Mouse (Mus musculus): ENCODE measurements around the gene Ubox5. TPM values are rescaled to one million over a fixed set of nuclear protein-coding genes. Genes with fewer than 3 reads are reported as not detected.
A peak's percentile ranks its signal among the peaks of the same experiment; 100 is the strongest.

Gene Ubox5
- polyA plus RNA-seq, 1 experiment from 2014 or later, result 2.6 TPM

DNA sequence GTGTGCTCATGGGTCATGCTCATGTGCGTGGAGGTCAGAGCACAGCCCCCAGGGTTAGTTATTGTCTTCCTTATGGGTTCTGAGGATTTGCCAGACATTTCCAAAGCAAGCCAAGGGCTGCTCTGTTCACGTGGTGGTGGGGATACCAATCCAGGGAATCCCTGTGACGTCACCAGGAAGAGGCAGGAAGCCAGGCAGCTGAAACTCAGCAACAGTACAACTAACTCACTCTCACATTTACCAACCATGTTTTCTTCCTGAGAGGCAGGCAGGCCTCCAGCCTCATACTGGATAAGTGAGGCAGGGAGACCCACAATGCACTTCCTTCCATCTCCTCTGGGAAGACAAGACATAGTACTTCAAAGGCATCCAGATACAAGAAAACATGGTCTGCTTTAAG lies 31.4 kb downstream of the Ubox5 start:
- no peak for TF ChIP-seq EP300 (IDR thresholded peaks at IDR 0.05; ENCODE audit: low read depth)
- DNase-seq (no peak), ATAC-seq (no peak)
- no peak overlapping the region for H3K4me2 ChIP-seq (ENCODE audit: low read depth, low read length)
- H3K27ac ChIP-seq (ENCODE audit: low read depth), result no peak overlapping the region
- H3K27me3 ChIP-seq (ENCODE audit: insufficient read depth, low read length), result no peaks in the 10 kb centered on the region
- no peaks in the 10 kb centered on the region for H3K4me1 ChIP-seq (ENCODE audit: insufficient read depth)
- 72% methylated on average over 3 of the region's 3 CpGs for WGBS (ENCODE audit: insufficient replicate concordance)
- H3K4me3 ChIP-seq (ENCODE audit: low read depth, low read length), result no peak overlapping the region
- H3K36me3 ChIP-seq (replicated peaks; ENCODE audit: insufficient read depth, low read length), result peaks cover 36% of the 10 kb centered on the region
- no peaks in the 10 kb centered on the region for H3K9me3 ChIP-seq (ENCODE audit: low read length)
- no peak overlapping the region for H3K9ac ChIP-seq (replicated peaks)

DNA sequence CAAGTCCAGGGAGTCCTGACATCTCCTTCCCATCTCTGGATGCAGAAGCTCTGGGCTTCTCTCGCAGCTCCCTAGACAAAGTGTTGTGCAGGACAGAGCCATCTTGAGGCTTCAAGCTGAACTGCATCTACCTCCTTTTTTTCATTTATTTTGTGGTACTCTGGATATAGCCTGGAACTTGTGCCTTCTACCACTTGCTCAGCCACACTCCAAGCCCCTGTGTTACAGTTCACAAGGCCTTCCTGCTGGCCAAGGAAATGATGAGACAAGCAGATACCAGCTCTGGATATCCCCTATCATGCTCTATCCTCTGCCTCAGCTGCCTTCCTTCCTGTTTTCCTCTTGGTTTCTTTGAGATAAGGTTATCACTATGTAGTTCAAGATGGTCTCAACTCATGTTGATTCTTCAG lies 32.2 kb downstream of the Ubox5 start:
- Histone ChIP-seq H3K9ac (replicated peaks) (no peak overlapping the region), H3K36me3 (replicated peaks; ENCODE audit: insufficient read depth, low read length) (peaks cover 31% of the 10 kb centered on the region), H3K27me3 (ENCODE audit: insufficient read depth, low read length) (no peaks in the 10 kb centered on the region), H3K9me3 (ENCODE audit: low read length) (no peaks in the 10 kb centered on the region), H3K4me3 (ENCODE audit: low read depth, low read length) (no peak overlapping the region), H3K27ac (ENCODE audit: low read depth) (no peak overlapping the region), H3K4me2 (ENCODE audit: low read depth, low read length) (no peak overlapping the region), H3K4me1 (ENCODE audit: insufficient read depth) (no peaks in the 10 kb centered on the region)
- TF ChIP-seq EP300 (IDR thresholded peaks at IDR 0.05; ENCODE audit: low read depth), result no peak
- TF ChIP-seq CTCF (IDR thresholded peaks at IDR 0.05; ENCODE audit: low read depth), result peak; percentile 65
- 20% methylated on average over 1 of the region's 1 CpGs for WGBS (ENCODE audit: insufficient replicate concordance)
- no peak for DNase-seq
- no peak for ATAC-seq

DNA sequence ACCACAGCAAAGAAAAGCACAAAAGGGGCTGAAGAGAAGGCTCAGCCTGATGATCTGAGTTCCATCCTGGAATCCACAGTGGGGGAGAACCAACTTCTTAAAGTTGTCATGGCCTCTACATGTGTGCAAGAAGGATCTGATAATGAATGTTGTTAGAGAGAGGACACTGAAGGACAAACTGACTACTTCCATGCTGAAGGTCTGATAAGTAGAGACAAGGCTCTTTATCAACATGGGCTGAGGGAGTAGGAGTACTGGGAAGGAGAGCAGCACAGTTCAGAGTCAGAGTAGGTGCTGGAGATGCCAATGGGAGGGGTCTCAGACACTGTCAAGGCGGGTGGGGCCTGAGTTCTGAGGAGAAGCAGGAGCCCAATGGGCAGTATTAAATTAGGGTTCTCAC lies 34.2 kb downstream of the Ubox5 start:
- H3K36me3 ChIP-seq (replicated peaks; ENCODE audit: insufficient read depth, low read length), result peaks cover 37% of the 10 kb centered on the region
- no peaks in the 10 kb centered on the region for H3K4me1 ChIP-seq (ENCODE audit: insufficient read depth)
- H3K27me3 ChIP-seq (ENCODE audit: insufficient read depth, low read length), result no peaks in the 10 kb centered on the region
- ATAC-seq, result no peak
- TF ChIP-seq CTCF (IDR thresholded peaks at IDR 0.05; ENCODE audit: low read depth) (no peak), EP300 (IDR thresholded peaks at IDR 0.05; ENCODE audit: low read depth) (no peak)
- H3K4me2 ChIP-seq (ENCODE audit: low read depth, low read length), result no peak overlapping the region
- 85% methylated on average over 1 of the region's 1 CpGs for WGBS (ENCODE audit: insufficient replicate concordance)
- no peaks in the 10 kb centered on the region for H3K9me3 ChIP-seq (ENCODE audit: low read length)
- H3K27ac ChIP-seq (ENCODE audit: low read depth), result no peak overlapping the region
- H3K9ac ChIP-seq (replicated peaks), result no peak overlapping the region
- DNase-seq, result no peak
- H3K4me3 ChIP-seq (ENCODE audit: low read depth, low read length), result no peak overlapping the region

DNA sequence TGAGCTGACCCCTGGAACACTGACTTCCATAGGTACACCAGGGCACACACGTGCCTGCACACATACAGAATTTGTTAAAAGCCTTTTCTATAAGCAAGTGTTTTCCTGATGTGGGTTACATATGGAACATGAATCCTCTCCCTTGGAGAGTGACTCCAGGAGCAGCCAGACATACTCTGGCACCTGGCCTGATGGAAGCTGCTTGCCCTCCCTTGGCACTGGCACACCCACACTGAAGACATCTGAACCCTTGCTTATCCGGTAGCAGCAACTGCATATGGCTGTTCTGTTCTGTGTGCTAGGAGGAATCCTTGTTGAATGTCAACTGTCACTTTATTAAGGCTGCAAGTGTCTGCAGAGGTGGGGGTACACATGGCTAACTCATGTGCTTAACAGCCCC lies 38.8 kb downstream of the Ubox5 start:
- Histone ChIP-seq H3K4me2 (ENCODE audit: low read depth, low read length) (no peak overlapping the region), H3K4me1 (ENCODE audit: insufficient read depth) (no peaks in the 10 kb centered on the region), H3K36me3 (replicated peaks; ENCODE audit: insufficient read depth, low read length) (peaks cover 17% of the 10 kb centered on the region; the same call in 1 of the 2 replicates), H3K27ac (ENCODE audit: low read depth) (no peak overlapping the region), H3K4me3 (ENCODE audit: low read depth, low read length) (no peak overlapping the region), H3K27me3 (ENCODE audit: insufficient read depth, low read length) (no peaks in the 10 kb centered on the region), H3K9me3 (ENCODE audit: low read length) (no peaks in the 10 kb centered on the region), H3K9ac (replicated peaks) (no peak overlapping the region)
- ATAC-seq, result no peak
- 90% methylated on average over 2 of the region's 2 CpGs for WGBS (ENCODE audit: insufficient replicate concordance)
- TF ChIP-seq EP300 (IDR thresholded peaks at IDR 0.05; ENCODE audit: low read depth) (no peak), CTCF (IDR thresholded peaks at IDR 0.05; ENCODE audit: low read depth) (no peak)
- DNase-seq, result no peak

DNA sequence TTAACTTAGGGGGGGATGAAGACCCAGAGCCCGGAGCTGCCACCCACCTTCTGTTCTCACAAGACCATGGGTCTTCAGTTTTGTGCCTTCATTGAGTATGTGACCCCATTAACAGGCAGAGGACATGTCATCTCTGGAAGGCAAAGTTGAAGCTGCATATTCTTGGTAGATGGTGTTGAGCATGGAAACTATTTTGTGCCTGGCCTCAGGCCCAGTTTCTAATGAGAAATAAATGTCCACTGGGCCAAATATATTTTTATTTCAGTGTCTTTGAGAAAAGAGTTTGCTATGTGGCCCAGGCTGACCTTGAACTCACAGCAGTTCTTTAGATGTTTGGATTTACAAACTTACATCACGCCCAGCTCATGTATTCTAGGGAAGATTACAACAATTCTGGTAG lies 40.1 kb downstream of the Ubox5 start:
- no peak for DNase-seq
- no peak for ATAC-seq

DNA sequence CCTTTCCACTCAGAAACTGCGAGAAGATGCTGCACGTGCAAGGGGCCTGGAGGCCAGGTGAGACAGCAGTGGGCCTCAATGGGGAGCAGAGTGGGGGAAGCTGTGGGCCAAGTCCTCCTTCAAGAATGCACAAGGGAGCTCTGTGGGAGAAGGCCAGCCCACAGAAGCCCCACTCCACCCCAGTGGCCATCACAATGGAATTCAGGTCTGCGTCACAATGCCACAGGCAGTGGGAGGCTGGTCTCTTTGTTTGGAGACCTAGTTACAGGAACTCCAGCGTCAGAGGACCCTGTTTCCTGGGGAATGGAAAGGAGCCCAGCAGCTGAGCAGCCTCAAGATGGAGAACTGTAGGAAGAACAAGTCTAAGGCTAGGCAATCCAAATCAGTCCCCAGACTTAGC lies 40.7 kb downstream of the Ubox5 start:
- H3K27me3 ChIP-seq (ENCODE audit: insufficient read depth, low read length), result no peaks in the 10 kb centered on the region
- H3K9me3 ChIP-seq (ENCODE audit: low read length), result no peaks in the 10 kb centered on the region
- H3K4me3 ChIP-seq (ENCODE audit: low read depth, low read length), result no peak overlapping the region
- ATAC-seq (no peak), DNase-seq (no peak)
- H3K27ac ChIP-seq (ENCODE audit: low read depth), result no peak overlapping the region
- no peak overlapping the region for H3K4me2 ChIP-seq (ENCODE audit: low read depth, low read length)
- no peak overlapping the region for H3K9ac ChIP-seq (replicated peaks)
- no peaks in the 10 kb centered on the region for H3K4me1 ChIP-seq (ENCODE audit: insufficient read depth)
- 0 out of 2 replicates have a peak, but pooled peaks cover 8% of the 10 kb centered on the region for H3K36me3 ChIP-seq (replicated peaks; ENCODE audit: insufficient read depth, low read length)
- TF ChIP-seq CTCF (IDR thresholded peaks at IDR 0.05; ENCODE audit: low read depth) (no peak), EP300 (IDR thresholded peaks at IDR 0.05; ENCODE audit: low read depth) (no peak)
- WGBS (ENCODE audit: insufficient replicate concordance), result 69% methylated on average over 4 of the region's 4 CpGs

More for the DNA sequence above, 40.1 kb downstream of the Ubox5 start:
- Histone ChIP-seq H3K4me1 (ENCODE audit: insufficient read depth) (no peaks in the 10 kb centered on the region), H3K9ac (replicated peaks) (no peak overlapping the region), H3K27me3 (ENCODE audit: insufficient read depth, low read length) (no peaks in the 10 kb centered on the region), H3K9me3 (ENCODE audit: low read length) (no peaks in the 10 kb centered on the region), H3K4me3 (ENCODE audit: low read depth, low read length) (no peak overlapping the region), H3K36me3 (replicated peaks; ENCODE audit: insufficient read depth, low read length) (0 out of 2 replicates have a peak, but pooled peaks cover 8% of the 10 kb centered on the region), H3K4me2 (ENCODE audit: low read depth, low read length) (no peak overlapping the region), H3K27ac (ENCODE audit: low read depth) (no peak overlapping the region)
- no peak for TF ChIP-seq CTCF (IDR thresholded peaks at IDR 0.05; ENCODE audit: low read depth)
- no peak for TF ChIP-seq EP300 (IDR thresholded peaks at IDR 0.05; ENCODE audit: low read depth)
- WGBS (ENCODE audit: insufficient replicate concordance), result 88% methylated on average over 2 of the region's 2 CpGs

DNA sequence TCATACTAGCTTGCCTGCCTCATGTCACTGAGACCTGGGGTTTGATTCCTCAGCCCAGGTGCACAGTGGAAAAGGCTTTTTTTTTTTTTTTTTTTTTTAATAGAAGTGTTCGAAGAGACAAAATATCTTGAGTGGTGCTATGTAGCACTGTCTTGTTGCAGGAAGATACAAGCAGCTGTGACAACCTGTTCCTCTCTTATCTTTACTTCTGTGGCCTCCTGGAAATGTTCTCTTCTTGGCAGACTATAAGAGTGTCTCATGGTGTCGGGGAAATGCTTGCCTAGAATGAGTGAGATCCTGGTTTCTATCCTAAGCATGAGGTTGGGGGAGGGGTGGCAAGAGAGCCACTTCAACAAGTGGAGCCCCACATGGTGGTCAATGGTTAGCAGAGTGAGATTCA lies 41.5 kb downstream of the Ubox5 start:
- DNase-seq (no peak), ATAC-seq (no peak)
- Histone ChIP-seq H3K4me3 (ENCODE audit: low read depth, low read length) (no peak overlapping the region), H3K9me3 (ENCODE audit: low read length) (no peaks in the 10 kb centered on the region), H3K9ac (replicated peaks) (no peak overlapping the region), H3K27ac (ENCODE audit: low read depth) (no peak overlapping the region), H3K4me1 (ENCODE audit: insufficient read depth) (no peaks in the 10 kb centered on the region), H3K4me2 (ENCODE audit: low read depth, low read length) (no peak overlapping the region), H3K36me3 (replicated peaks; ENCODE audit: insufficient read depth, low read length) (0 out of 2 replicates have a peak, but pooled peaks cover 8% of the 10 kb centered on the region), H3K27me3 (ENCODE audit: insufficient read depth, low read length) (no peaks in the 10 kb centered on the region)
- 32% methylated on average over 2 of the region's 2 CpGs for WGBS (ENCODE audit: insufficient replicate concordance)
- no peak for TF ChIP-seq CTCF (IDR thresholded peaks at IDR 0.05; ENCODE audit: low read depth)
- no peak for TF ChIP-seq EP300 (IDR thresholded peaks at IDR 0.05; ENCODE audit: low read depth)

Measured in liver, postnatal 0 days (tissue).